In genomic region chr8:83441656-83442242, GRCm38 (mm10) we compare ENCODE assay signal across 8 mouse cellular contexts. TPM values are rescaled to one million over a fixed set of nuclear protein-coding genes. Genes with fewer than 3 reads are reported as not detected.
DNase-seq lines count a peak whose midpoint lies in the region; ATAC-seq lines count a peak whose summit lies in the region.

No protein-coding gene starts in this region.

- 1% methylated on average over 29 of the region's 29 CpGs for WGBS in kidney, embryonic 16.5 days
- WGBS in forebrain, embryonic 14.5 days, result 1% methylated on average over 29 of the region's 29 CpGs
- 2% methylated on average over 29 of the region's 29 CpGs for WGBS in liver, embryonic 12.5 days (ENCODE audit: insufficient replicate concordance)

- H3K36me3 ChIP-seq in kidney, embryonic 16.5 days (ENCODE audit: insufficient read depth, low read length), result peaks cover 5% of the 10 kb centered on the region; the same call in 1 of the 2 replicates
- H3K36me3 ChIP-seq in forebrain, embryonic 14.5 days (ENCODE audit: control insufficient read depth, insufficient read depth, low read length), result peaks cover 14% of the 10 kb centered on the region
- peaks cover 22% of the 10 kb centered on the region for H3K36me3 ChIP-seq in liver, embryonic 12.5 days

- H3K27ac ChIP-seq in kidney, embryonic 16.5 days (ENCODE audit: low read length), result peak overlapping the region; percentile 87
- H3K27ac ChIP-seq in forebrain, embryonic 14.5 days (ENCODE audit: low read depth, low read length), result peak overlapping the region; percentile 93
- peak overlapping the region; percentile 96 for H3K27ac ChIP-seq in liver, embryonic 12.5 days

- no peaks in the 10 kb centered on the region for H3K9me3 ChIP-seq in kidney, embryonic 16.5 days (ENCODE audit: low read length)
- H3K9me3 ChIP-seq in forebrain, embryonic 14.5 days (replicated peaks; ENCODE audit: control insufficient read depth, low read length), result no peaks in the 10 kb centered on the region
- H3K9me3 ChIP-seq in liver, embryonic 12.5 days (replicated peaks), result no peaks in the 10 kb centered on the region

- DNase-seq in kidney, adult 8-10 months, result no peak
- DNase-seq in adipocyte (ENCODE audit: low spot score), result peak; percentile 29
- peak; percentile 38 for DNase-seq in forebrain, embryonic 14.5 days (ENCODE audit: low spot score)
- no peak for DNase-seq in MN1 (ENCODE audit: low spot score)
- no peak for DNase-seq in layer of hippocampus, adult 9-10 months (ENCODE audit: low spot score)
- no peak for DNase-seq in layer of hippocampus, adult 8-10 months (ENCODE audit: low spot score in 2 of 2)

- H3K4me2 ChIP-seq in kidney, embryonic 16.5 days (replicated peaks; ENCODE audit: low read depth, low read length), result peak overlapping the region; percentile 78
- H3K4me2 ChIP-seq in forebrain, embryonic 14.5 days (ENCODE audit: low read length), result peak overlapping the region; percentile 60
- H3K4me2 ChIP-seq in liver, embryonic 12.5 days, result peak overlapping the region; percentile 84

- H3K4me3 ChIP-seq in kidney, embryonic 16.5 days (ENCODE audit: low read length), result peak overlapping the region; percentile 94
- peak overlapping the region; percentile 84 for H3K4me3 ChIP-seq in forebrain, embryonic 14.5 days (ENCODE audit: low read depth, low read length)
- peak overlapping the region; percentile 94 for H3K4me3 ChIP-seq in liver, embryonic 12.5 days

- ATAC-seq in kidney, embryonic 16.5 days (ENCODE audit: low FRiP score, low TSS enrichment), result no peak
- no peak for ATAC-seq in forebrain, embryonic 14.5 days
- no peak; the same call in 1 of the 2 replicates for ATAC-seq in liver, embryonic 12.5 days

- H3K27me3 ChIP-seq in kidney, embryonic 16.5 days (ENCODE audit: insufficient read depth, low read length), result no peaks in the 10 kb centered on the region
- H3K27me3 ChIP-seq in forebrain, embryonic 14.5 days (replicated peaks; ENCODE audit: control insufficient read depth, insufficient read depth, low read length), result no peaks in the 10 kb centered on the region
- H3K27me3 ChIP-seq in liver, embryonic 12.5 days (replicated peaks), result no peaks in the 10 kb centered on the region

- peak overlapping the region; percentile 95 for H3K9ac ChIP-seq in kidney, embryonic 16.5 days (replicated peaks; ENCODE audit: low read length)
- peak overlapping the region; percentile 98 for H3K9ac ChIP-seq in forebrain, embryonic 14.5 days (ENCODE audit: low read length)
- peak overlapping the region; percentile 96 for H3K9ac ChIP-seq in liver, embryonic 12.5 days

- H3K4me1 ChIP-seq in kidney, embryonic 16.5 days (ENCODE audit: insufficient read depth, low read length), result peaks cover 12% of the 10 kb centered on the region
- H3K4me1 ChIP-seq in forebrain, embryonic 14.5 days (ENCODE audit: control insufficient read depth, insufficient read depth, low read length), result peaks cover 11% of the 10 kb centered on the region
- peaks cover 39% of the 10 kb centered on the region for H3K4me1 ChIP-seq in liver, embryonic 12.5 days

RNA-seq across cellular contexts. Expression of gene Scoc, which starts 16.4 kb away (rescaled TPM):
- polyA plus RNA-seq in kidney, embryonic 16.5 days (2015; fragmentation: Nextera tagmentation; extraction: Ambion mirVana), result 104 and 112 TPM in 2 replicates
- 232 and 263 TPM in 2 replicates for polyA plus RNA-seq in forebrain, embryonic 14.5 days (2014; fragmentation: Nextera tagmentation; extraction: Ambion mirVana)
- 78.8 and 84.8 TPM in 2 replicates for polyA plus RNA-seq in liver, embryonic 12.5 days (2016; fragmentation: Nextera tagmentation; extraction: Ambion mirVana)
- 100 to 1,000 TPM; 206 TPM for total RNA-seq in layer of hippocampus, adult 8-10 months (2022)

RNA-seq across cellular contexts. Expression of gene Clgn, which starts 52.1 kb away (rescaled TPM):
- polyA plus RNA-seq in kidney, embryonic 16.5 days (2015; fragmentation: Nextera tagmentation; extraction: Ambion mirVana), result 0.14 and 0.22 TPM in 2 replicates
- 5.0 and 5.1 TPM in 2 replicates for polyA plus RNA-seq in forebrain, embryonic 14.5 days (2014; fragmentation: Nextera tagmentation; extraction: Ambion mirVana)
- 0.36 and 0.51 TPM in 2 replicates for polyA plus RNA-seq in liver, embryonic 12.5 days (2016; fragmentation: Nextera tagmentation; extraction: Ambion mirVana)
- 1 to 10 TPM; 8.5 to 10.0 (median 9.0) TPM for total RNA-seq in layer of hippocampus, adult 8-10 months (2022)

Comparison
In these comparisons a context has a peak if more than half of its experiments do, and no peak if none do; other contexts are left out.
1. DNase-seq: peak in adipocyte (single experiment) and forebrain, embryonic 14.5 days (single experiment); none in kidney, adult 8-10 months (0 of 2), MN1 (single experiment), layer of hippocampus, adult 9-10 months (single experiment) and layer of hippocampus, adult 8-10 months (0 of 2).
2. Peak in every context shown above with its lines, with median percentiles within 50 percentile points of each other: H3K27ac ChIP-seq, H3K4me2 ChIP-seq, H3K4me3 ChIP-seq and H3K9ac ChIP-seq.